Mouse (Mus musculus) brain, adult 2 months (tissue): ENCODE data around the gene Bst1.

ENCODE experiments used
- DNase-seq: peaks from one replicate; pipeline ENCODE4 v3.0.0; 2011; ENCODE audit warnings: low read depth, low spot score

Gene Bst1

DNA sequence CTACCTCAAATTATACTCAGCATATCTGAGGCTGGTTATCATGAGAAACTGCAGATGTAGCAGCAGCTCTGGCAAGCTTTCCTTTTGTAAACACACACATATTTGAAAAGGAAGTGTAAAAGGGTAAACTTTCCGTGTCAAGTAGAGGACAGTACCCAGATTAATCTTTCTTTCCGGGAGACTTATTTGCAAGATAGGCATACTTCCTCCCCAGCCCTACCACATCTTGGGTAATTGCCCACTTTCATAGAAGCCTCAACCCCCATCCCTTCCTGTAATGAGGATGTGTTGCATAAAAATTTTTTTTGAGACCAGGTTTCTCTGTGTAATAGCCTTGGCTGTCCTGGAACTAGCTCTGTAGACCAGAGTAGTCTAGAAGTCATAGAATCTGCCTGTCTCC, 37.1 kb downstream of the Bst1 start:
- no peak for DNase-seq

DNA sequence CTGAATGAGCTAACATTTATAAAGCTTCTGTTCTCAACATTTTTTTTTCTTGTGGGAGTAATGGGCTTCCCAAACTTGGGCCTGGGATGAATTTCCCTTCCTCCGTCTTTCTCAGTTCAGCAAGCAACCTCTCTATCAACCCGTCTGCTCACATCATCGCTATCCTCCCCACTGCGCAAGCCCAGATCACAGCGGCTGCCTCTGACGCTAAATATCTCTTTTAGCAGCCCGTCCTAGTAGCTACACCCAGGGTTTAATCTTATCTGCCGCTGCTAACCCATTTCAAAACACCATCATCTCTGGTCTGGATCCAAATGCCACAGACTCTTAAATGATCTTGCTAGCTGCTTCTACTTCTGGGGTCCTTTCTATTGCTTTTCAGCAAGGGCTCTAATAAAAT, 41.0 kb downstream of the Bst1 start:
- DNase-seq = no peak

DNA sequence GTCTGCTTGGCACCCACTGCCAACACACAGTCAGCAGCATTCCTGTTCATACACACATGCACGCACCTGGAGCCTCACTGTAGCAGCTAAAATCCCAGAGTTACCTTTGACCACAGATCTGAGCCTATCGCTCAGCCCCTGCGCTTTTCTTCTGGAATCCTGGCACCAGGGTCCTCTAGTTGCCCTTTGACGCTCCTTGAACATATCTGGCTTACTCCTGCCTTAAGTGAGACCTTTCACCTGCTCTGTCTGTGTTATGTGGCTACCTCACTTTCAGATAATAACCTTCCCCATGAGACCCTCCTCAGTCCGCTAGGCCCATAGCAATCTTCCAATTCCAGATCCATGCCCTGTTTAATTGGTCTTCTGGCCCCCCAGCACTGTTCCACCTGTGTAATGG, 41.4 kb downstream of the Bst1 start:
- DNase-seq = no peak

GRCm38 (mm10) chr5:43860670-43861431, 42.2 kb downstream of the Bst1 start:
- no peak for DNase-seq

DNA sequence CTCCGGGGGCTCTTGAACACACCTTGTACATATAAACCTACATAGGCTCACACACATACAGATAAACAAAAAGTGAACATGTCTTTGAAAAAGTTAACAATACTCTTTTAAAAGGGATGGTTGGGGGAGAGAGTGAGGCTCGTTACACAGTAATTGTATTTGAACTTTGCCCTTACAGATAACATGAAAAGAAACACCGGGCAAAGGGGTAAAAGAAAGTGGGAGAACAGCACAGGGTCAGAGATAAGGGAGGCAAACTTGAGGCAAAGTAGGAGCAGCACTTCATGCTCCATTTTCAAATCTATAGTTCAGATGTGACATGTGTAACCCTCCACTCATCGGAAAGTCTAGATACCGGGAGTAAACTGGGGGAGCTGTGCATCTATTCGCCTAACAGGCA, 45.0 kb downstream of the Bst1 start:
- no peak for DNase-seq

- DNase-seq = peak; percentile 74
Observed at GRCm38 (mm10) chr5:43865316-43865715, 46.6 kb downstream of the Bst1 start.

- DNase-seq = no peak
Observed at GRCm38 (mm10) chr5:43868253-43868652, 49.6 kb downstream of the Bst1 start, which contains the start of gene Cd38. Gene Cd38, plus strand, starts transcription at chr5:43868553.

GRCm38 (mm10) chr5:43868711-43869600, 50.3 kb downstream of the Bst1 start:
- peak; percentile 37 for DNase-seq

- DNase-seq = no peak
Observed at GRCm38 (mm10) chr5:43871845-43872244, 53.2 kb downstream of the Bst1 start.

DNA sequence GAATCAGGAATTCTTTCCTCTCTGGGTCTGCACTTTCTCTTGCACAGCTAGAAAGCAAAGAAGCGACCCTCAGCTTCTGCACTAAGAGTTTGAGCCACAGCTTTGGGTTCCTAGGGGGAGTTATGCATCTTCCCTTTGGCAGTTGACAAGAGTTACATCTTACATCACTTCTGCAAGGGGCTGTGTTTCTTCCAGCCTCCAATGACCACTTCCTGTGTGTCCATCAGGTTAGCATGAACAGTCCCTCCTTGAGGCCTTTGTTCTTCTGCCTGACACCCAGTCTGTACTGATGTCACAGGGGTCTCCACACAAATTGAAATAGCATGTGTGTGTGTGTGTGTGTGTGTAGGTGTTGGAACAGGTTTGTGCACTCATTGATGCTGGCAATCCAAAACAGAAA, 54.0 kb downstream of the Bst1 start:
- DNase-seq = no peak

- DNase-seq = no peak
Observed at GRCm38 (mm10) chr5:43882034-43882433, 63.3 kb downstream of the Bst1 start.

DNA sequence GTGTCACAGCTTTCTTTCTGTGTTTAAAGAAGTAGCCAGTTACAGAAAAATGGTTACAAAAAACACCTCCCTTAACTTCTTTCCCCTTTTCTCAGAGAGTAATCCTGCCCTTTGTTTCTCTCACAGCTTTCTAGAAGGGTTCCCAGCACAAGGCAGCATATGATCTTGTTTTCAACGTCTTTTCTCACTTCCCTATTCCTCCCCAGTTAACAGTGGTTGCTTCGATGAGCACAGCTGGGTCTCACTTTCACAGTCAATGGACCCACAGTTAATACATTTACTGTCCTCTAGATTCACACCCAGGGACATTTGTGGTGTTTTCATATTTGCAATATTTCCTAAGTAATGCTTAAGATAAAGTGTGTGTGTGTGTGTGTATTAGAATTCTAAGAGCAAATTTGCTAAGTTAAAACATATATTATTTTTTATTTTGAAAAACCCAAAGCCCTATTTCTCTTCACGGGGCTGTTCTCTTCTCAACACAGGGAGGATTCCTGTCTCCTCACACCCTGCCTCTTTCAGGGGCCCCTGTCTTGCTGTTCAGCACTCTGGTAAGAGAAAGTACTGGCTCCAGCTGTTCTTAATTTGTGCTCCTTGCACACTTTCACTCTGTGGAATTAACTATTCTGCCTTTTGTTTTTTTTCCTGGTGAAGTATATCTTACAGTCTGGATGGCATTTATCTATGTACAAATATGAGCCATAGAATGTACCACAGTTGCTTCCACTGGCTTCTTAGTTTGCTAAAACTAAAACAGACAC, 66.6 kb downstream of the Bst1 start:
- no peak for DNase-seq

DNA sequence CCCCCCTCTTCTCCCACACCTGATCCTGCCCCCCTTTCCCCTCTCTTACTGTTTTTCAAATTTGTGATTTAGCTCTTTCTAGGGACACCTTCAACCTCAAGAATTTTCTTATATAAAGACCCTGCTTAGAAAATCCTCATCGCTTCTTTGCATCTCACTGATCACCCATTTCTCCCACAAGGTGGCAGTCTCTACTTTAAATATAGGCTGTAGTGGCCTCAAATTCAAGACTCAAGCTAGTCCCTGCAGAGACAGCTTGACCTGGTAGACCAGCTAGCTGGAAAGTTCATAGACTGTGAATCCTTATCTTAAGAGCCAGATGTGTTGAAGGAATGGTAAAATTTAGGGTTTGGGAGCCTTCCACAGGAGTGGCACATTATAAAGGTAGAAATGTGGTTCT, 73.7 kb downstream of the Bst1 start:
- peak; percentile 55 for DNase-seq
